Mouse (Mus musculus) embryo, embryonic 10.5 days (tissue): ENCODE data around the gene Itpr2.

ENCODE experiments used
- DNase-seq: peaks from one replicate; pipeline ENCODE4 v3.0.0-alpha.2; 2015; ENCODE audit warnings: low spot score

Gene Itpr2

DNA sequence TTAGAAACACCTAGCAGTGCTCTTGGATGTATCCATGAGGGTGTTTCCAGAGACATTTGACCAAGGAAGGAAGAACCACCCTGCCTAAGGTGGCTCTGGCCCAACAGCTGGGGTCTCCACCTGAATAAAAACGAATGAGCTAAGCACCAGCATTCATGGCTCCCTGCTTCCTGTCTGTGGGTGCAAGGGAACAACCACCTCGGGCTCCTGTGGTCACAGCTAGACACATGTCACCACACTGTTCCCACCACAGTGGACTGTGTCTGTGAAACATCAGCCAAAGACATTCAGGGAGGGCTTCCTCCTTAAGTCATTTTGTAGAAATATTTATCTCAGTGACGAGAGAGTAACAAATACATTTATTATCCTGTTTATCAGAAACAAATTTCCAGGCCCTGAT lies 196.0 kb downstream of the Itpr2 start:
- no peak for DNase-seq

DNA sequence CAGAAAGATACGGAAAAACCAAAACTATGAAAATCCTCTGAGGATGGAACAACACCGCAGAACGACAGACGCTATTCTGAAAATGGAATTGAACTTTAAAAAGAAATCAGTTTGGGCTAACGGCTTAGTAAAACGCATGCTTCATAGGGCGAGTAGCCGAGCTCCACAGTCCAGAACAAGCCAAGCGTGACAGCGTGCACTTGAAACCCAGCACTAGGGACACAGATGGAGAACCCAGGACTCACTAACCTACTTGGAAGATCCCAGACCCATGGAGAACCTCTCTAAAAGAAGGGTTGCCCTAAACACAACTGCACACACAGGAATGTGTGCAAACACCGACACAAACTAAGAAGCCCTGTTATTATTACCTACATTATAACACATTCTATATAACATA lies 197.9 kb downstream of the Itpr2 start:
- DNase-seq: no peak

DNA sequence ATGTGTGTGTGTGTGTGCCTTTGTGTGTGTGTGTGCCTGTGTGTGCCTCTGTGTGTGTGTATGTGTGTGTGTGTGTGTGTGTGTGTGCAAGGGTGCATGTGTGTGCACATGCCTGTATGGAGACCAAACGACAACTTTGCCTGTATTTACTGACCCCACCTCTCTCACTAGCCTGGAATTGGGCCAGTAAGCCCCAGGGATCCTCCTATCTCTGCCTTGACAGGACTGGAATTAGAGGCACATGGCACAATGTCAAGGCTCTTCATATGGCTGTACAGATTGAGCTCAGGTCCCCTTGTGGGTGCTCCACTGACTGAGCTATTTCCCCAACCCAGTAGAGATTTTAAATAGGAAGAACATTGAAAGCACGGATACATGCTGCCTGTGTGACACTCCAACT lies 198.7 kb downstream of the Itpr2 start:
- DNase-seq: no peak

DNA sequence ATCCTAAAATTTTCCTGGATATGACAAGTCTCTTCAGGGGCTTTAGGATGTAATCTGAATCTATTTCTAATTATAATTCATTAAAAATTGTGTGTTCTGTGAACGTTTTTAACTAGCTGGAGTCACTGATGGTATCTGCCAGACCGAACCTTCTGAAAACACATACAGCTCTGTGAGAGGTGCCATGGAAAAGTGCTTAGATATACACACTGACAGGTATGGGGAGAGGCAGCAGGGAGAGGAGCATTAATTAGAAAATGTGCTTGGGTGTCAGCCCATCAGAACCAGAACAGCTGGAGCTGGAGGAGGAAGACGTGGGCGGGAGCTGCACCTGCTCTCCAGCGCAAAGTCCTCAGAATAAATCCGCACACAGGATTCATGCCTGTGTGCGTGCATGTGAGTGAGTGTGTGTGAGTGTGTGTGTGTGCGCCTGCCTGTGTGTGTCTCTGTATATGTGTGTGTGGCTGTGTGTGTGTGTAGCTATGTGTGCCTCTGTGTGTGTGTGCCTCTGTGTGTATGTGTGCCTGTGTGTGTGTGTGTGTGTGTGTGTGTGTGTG lies 199.4 kb downstream of the Itpr2 start:
- DNase-seq: no peak

DNA sequence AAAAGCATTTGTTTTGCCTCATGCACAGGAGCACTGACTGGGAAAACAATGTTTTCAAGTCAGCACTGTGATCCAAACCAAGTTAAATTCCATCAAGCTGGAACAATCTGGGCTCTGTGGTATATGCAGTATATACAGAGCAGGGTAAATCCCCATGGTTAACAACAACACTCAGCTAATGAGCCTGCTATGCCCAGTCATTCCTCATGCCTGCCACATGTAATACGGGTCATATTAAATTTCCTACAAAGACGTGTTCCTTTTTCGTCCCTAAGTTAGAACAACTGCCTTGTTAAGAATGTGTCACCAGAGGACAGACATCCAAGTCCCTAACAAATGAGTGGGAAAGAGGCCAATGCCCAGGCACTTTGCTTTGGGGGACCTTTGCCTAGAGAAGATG lies 199.9 kb downstream of the Itpr2 start:
- no peak for DNase-seq

DNA sequence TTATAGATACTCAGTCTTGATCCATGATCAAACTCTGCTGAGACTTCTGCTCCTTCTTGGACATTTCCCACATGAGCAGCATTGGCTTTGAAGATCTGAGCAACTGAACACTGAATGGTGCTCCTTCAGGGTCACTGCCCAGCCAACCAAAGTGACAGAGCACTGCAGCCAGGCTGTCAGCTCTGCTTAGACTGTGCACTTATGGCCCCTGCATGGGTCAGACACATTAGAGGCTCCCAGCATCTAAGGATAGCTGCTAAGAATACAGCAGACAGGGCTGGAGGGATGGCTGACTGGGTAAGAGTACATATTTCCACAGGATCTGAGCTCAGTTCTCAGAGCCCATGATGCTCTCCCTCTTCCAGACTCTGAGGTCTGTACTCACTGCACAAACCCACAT lies 201.1 kb downstream of the Itpr2 start:
- peak; percentile 33 for DNase-seq

DNA sequence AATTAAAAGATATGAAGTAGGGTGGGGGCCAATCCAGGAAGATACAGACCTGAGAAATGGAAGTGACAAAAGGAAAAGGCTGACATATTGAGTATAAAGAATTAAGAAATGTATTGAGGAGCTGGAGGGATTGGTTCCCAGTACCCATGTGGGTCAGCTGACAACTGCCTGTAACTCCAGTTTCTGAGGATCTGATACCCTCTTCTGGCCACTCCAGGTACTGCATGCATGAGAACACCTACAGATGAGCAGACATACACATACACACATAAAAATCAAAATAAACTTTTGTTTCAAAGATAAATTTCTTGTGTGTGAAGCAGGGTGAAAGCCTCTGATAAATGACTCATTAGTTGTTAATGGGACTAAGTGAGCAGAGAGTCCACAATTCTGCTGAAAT lies 203.3 kb downstream of the Itpr2 start:
- DNase-seq: peak; percentile 36

DNA sequence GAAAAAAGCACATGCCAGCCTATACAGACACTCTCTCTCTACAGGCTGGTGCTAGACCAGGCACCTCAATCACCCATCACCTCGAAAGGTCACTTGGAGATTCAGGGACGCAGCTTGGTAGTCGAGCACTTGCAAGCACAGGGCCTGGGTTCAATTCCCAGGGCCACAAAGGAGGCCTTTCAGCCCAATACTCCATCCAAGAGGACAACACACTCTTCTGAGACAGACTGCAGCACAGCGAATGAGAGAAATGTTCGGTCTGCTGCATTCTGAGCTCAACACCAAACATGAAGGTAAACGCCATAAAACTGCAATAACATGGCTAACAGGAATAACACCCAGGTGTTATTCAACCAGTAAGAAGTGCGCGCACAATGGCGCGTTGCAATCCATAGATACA lies 211.0 kb downstream of the Itpr2 start:
- no peak for DNase-seq

DNA sequence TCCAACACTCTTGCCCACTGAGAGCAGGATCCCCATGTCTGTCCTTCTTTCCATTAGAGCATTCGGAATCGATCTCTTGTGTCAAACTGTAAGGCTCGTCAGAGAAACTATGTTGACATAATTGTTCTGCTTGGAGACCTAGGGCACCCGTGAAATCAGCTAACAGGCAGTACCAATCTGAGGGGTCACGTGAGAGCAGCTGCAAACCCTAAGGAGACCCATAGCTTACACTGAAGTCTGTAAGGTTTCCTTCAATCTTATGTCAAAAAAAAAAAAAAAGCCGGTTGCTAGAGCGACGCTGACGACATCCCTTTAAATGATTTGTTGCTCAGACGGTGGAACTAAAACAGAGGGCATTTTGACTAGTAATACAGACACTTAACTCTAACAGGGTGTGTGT lies 212.2 kb downstream of the Itpr2 start:
- peak; percentile 22 for DNase-seq

DNA sequence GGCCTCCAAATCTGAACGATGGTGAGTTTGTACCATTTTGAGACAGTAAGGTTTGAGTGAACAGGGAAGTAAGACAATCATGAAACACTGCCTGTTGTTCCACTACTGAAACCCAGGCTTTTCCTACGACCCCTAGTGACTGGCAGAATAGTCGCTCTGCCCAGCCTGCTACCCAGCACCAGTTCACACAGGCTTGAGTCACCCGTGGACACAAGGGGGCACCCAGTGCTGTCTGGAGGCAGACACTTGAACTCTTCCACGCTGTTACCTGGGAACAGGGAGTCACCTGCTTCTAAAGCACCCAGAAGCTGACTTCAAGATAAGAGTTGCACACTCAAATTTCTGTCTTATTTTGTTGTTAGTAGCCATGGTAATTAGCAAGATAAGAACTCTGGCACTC lies 213.8 kb downstream of the Itpr2 start:
- no peak for DNase-seq

DNA sequence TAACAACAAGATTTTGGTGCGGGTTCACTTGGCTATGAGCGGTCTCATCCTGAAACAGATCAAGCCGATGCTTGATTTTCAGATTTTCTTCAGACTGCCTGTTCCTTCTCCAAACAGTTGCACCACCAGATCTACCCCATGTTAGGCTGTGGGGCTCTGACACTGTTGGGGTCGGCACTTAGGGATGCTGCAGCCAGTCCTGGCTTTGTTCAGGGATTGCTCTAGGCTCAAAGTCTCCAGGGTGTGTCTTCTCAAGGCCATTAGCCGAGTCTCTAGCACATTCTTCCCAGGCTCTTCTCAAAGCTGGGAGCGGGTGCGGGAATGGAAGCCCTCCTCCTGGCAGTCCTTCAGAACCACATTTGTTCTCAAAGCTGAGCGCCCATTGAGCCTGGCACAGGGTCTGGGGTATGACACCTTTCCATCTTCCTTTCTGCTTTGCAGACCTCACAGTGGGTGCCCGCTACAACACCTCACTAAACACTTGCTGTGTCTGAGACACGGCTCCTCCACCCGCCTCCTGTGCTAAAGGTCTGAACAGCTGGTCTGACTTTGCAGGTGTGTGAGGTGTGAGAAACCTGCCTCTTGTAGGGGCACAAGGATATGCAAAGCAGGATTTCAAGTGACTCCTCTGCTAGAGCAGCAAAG lies 217.0 kb downstream of the Itpr2 start:
- DNase-seq: no peak

DNA sequence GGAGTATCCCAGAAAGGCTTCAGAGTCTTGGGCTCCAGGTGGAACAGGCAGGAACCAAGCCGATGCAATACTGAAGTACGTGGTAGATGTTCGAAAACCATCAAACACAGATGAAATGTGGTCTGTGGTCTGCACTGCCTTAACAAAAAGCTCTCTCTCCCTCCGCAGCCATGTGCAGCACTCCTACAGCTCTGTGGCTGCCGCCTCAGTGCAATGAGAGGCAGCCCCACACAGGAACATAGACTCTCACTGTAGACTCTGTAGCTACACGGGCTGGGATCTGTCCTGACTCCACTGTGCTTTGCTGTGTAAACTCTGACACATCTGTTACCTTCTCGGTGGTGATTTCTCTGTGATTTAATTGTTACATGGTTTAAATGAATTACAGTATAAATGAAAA lies 218.0 kb downstream of the Itpr2 start:
- no peak for DNase-seq

DNA sequence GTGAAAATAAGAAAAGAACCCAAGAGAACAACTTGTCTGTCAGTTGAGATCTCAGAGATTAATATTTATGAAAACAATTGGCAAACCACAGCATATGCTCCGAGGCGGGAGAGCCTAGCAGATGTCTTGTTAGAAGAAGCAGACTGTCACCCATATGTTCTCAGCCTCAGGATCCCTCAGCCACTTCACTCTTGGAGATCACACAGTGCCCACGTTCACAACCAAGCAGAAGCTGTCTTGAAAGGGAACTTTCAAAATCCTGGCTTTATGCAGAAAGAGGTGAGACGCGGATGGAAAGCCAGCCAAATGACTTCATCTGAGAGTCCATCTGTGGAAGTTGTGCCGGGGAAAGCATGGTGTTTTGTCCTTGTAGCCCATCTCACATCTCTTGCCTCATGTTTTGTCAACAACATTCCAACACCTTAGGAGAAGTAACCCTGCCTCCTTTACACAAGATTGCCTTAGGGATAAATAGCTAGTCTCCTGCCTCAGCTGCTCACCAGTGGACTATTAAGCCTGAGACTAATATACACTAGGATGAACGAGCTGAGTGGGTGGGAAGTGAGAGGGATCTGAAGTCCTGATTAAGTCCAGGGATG lies 219.9 kb downstream of the Itpr2 start:
- DNase-seq: no peak

DNA sequence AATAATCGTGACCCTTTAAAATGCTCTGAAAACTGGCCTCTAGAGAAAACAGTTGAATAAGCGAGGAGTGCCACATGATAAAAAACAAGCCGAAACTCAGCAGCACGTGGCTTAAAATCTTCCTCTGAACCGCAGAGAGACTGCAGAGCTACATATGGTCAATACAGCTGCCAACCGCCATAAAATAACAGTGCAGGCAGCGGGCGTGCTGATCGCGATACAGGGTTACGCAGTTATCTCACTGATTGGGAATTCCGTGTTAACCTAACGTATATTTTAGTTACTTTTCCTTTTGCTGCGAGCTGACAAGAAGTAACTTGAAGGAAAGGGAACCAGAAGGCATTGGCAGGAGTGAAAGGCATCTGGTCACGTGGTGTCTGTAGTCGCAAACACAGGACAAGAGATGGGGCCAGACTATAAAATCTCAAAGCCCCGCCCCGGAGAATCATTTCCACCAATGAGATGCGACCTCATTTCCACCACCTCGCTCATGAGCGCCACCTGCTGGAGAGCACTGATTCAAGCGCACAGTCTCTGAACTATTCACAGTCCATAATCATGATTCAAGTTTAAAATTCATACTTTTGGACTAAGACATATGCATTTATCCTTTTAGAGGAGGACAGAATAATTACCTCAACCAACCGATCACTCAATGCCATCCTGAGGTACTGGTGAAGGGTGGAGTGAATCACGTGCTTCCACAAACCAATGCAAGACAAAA lies 220.7 kb downstream of the Itpr2 start:
- no peak for DNase-seq

DNA sequence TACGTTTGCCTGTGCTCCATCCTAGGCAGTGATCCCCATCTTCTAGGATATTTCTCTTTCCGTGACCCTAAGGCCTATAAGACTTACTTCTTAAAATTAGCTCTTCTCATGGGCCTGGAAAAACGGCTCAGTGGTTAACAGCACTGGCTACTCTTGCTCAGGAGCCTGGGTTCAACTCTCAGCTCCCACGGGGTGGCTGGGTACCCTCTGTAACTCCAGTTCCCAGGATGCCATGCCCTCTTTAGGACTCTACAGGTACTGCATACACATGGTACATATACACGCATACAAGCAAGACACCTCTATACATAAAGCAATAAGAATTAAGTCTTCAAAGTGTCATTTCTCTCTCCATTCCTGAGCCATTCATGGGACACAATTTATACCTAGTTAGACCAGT lies 228.8 kb downstream of the Itpr2 start:
- DNase-seq: no peak

DNA sequence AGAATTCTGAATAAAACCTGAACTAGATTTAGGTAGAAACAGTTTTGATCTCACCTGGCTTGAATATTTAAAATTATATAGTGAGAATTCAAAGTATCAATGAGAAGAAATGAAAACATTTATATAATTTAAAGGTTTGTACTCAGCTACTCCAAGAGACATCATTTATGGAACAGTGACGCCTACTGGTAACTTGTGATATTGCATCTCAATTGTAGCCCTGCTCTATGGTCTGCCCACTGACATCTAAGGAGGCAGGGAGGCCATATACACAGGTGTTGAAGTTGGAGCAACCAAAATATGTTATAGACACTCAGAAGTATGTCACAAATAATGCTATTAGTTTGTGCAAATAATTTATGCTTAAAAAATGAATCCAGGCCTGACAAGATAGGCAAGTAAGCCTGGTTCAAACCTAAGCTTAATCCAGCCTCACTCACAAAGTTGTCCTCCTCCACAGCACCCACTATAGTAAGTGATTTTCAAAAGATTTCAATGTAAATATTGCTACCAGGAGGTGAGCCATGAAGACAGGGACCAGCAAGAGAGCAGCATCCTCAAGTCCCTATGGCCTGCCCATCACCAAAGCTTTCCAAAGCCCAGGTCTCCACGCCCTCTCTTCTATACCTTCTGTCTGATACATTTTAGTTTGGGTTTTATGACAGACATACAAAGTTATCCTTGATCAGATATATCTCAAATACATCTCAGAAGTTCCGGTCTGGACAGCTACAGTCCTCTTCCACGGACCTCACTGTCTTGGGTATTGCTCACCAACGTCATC lies 229.6 kb downstream of the Itpr2 start:
- DNase-seq: peak; percentile 87

DNA sequence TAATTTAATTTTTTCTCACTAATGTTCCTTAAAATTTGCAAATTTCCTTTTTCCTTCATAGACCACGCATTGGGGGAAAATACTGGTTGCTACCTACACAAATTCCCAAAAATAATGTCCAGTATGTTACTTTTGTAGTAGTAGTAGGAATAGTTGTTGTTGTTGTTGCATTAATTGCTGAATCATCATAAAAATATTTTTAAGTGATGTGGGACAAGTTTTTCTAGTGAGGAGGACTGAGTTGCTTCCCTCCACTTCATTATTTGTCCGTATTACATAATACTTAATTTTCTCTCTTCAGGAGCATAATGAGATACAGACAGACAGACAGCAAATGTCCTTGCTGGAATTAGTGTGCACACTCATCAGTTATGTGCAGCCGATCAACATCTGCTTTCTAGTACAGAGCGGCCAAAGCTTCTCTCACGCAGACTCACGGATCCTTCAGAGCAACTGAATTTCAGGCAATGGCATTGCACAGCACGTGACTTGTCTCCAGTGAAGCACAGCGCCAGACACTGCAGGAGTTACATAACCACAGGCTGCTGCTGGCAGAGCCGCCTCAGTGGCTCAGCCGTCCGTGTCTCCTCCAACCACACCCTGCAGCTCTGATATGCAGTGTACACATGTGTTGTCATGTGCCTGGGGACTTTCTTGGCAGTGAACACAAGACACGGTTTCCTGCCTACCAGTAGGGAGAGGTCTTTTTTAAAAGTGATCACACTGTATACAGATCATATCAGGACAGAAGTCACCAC lies 231.1 kb downstream of the Itpr2 start:
- no peak for DNase-seq

DNA sequence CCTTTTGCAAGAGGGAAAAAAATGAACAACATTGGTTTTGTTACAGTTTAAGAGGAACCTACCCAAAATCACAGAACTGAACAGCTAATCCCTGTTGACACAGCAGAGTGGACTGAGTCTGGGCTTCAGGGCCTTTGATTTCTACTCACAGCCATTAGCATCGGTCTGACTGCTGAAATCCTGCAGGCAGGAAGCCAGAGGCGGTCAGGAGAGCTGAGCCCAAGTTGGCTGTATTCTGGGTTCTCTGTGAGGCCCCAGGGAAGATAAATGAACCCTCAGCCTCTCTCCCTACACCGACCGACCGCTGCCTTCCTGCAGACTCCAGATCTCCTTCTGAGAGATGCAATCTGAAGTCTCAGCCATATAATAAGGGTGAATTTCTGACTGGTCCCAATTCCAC lies 231.9 kb downstream of the Itpr2 start:
- no peak for DNase-seq

DNA sequence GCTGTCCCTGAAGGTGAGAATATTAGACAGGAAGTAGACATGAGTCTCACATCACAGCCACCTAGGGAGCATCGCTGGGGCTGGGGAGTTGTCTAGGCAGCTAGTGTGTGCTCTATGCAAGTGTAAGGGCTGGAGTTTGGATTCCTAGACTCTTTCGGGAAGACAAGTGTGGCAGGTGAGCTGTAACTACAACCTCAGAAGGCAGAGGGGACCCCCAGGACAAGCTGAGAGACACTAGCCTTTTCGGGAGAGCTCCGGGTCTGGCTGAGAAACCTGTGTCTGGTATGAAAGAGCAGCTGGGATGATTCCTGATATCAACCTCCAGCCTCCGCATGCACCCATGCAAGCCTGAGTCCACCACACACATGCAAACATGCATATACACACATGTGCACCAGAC lies 232.7 kb downstream of the Itpr2 start:
- no peak for DNase-seq

DNA sequence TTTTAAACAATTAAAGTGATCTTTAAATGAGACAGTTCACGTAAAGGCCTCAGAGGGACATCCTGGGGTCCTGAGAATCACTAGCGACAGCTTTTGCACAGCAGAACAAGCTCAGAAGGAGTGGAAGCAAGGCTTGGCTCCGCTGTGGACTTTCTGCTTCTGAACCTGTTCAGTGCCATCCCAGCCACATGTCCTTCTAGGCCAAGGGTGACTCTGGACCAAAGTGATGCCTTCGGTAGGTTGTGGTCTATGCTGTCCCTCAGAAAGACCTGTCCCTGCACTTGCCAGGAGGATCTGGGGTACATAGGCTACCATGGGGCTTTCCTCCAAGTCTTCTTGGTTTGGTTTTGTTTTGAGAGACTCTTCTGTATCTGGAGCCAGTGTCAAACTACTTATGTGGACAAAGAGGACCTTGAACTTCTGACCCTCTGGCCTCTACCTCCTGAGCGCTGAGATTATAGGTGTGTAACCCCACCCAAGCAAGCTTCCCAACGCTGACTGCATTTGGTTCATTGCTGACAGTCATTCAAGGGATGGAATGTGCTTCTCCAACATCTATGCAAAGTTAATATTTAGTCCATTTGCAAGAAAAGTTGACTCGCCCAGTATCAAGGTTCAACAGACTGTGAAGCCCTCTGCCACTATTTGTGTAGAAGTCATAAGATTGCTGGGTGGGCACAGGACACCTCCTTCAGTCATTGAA lies 241.2 kb downstream of the Itpr2 start:
- DNase-seq: no peak

DNA sequence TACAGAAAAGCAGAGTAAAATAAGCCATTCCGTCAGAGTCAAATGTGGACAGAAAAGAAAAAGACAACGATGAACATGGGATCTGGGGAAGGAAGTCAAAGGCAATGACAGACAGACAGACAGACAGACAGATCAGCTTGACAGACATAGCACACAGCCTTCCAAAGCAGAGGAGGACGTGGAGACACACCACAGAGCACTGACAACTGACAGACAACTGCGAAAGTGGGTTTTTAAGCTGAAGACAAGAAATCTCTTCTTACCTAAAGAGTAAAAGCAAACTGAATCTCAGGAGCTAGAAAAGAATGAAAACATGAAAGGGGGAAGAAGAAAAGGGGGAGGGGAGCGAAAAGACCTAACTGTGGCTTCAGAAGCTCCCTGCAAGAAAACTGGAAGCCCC lies 243.3 kb downstream of the Itpr2 start:
- DNase-seq: no peak
